In the genomic region with DNA sequence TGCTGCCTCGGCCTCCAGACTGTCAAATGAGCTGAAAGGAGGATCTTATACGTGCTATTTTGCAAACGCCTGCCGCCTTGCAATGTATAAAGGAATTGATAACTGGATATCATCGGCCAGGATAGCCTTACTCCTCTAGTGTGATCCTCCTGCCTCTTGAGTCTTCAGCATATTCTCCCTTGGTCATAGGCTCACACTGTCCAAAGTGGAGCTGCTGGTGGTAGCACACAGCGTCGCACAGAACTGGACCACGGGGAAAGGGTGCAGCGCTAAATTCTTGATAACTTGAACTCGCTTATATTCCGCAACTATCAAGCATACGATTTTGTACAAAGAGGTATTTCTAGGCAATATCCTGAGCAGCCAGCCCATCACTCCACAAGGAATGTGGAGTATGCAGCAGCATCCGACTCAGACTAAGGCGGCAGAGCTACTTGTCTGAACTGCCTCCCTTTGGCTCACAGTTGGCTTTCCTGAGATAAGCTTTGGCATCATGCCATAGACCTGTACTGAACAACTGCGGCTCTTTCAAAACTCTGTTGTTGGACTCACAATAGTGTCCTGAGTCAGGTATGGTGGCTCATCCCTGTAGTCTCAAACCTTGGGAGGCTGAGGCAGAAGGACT, we compare ENCODE assay signal across 14 mouse cellular contexts. TPM values are rescaled to one million over a fixed set of nuclear protein-coding genes. Genes with fewer than 3 reads are reported as not detected.
DNase-seq lines count a peak whose midpoint lies in the region; ATAC-seq and TF ChIP-seq lines count a peak whose summit lies in the region.
"Had no signal": no experiment of that assay in that cellular context is flagged by ENCODE, and none has a peak within 500 bp of the region (broad histone marks: within the 10 kb centered on the region; RNA-seq: fewer than 3 reads in every experiment).

No protein-coding gene starts in this region.

- no peak overlapping the region for H3K4me3 ChIP-seq in embryonic facial prominence, embryonic 12.5 days
- no peak overlapping the region for H3K4me3 ChIP-seq in embryonic facial prominence, embryonic 10.5 days
- no peak overlapping the region for H3K4me3 ChIP-seq in kidney, postnatal 0 days (replicated peaks; ENCODE audit: low read depth, low read length)
- no peak overlapping the region for H3K4me3 ChIP-seq in kidney, embryonic 15.5 days (replicated peaks)
- H3K4me3 ChIP-seq in intestine, embryonic 16.5 days (ENCODE audit: low read length): no peak overlapping the region
- no peak overlapping the region for H3K4me3 ChIP-seq in layer of hippocampus, adult 2 months
- H3K4me3 ChIP-seq: erythroblast, embryonic 14.5 days; limb, embryonic 15.5 days; stomach, embryonic 15.5 days had no signal

- peaks cover 51% of the 10 kb centered on the region for H3K4me1 ChIP-seq in embryonic facial prominence, embryonic 12.5 days
- H3K4me1 ChIP-seq in embryonic facial prominence, embryonic 10.5 days: peaks cover 64% of the 10 kb centered on the region
- 0 out of 2 replicates have a peak, but pooled peaks cover 6% of the 10 kb centered on the region for H3K4me1 ChIP-seq in kidney, postnatal 0 days (replicated peaks; ENCODE audit: insufficient read depth, low read length)
- peaks cover 23% of the 10 kb centered on the region for H3K4me1 ChIP-seq in kidney, embryonic 15.5 days
- peaks cover 28% of the 10 kb centered on the region for H3K4me1 ChIP-seq in intestine, embryonic 16.5 days (ENCODE audit: control insufficient read depth, insufficient read depth, low read length)

- H3K4me2 ChIP-seq in embryonic facial prominence, embryonic 12.5 days (replicated peaks): peak overlapping the region; percentile 18; the same call in 1 of the 2 replicates
- H3K4me2 ChIP-seq in kidney, postnatal 0 days (ENCODE audit: low read length): no peak overlapping the region
- H3K4me2 ChIP-seq in kidney, embryonic 15.5 days: no peak overlapping the region
- no peak overlapping the region for H3K4me2 ChIP-seq in intestine, embryonic 16.5 days (ENCODE audit: low read depth, low read length)
- H3K4me2 ChIP-seq: stomach, embryonic 15.5 days had no signal

- WGBS in embryonic facial prominence, embryonic 12.5 days: 80% methylated on average over 15 of the region's 15 CpGs
- WGBS in embryonic facial prominence, embryonic 10.5 days: 84% methylated on average over 15 of the region's 15 CpGs
- 75% methylated on average over 15 of the region's 15 CpGs for WGBS in kidney, postnatal 0 days
- WGBS in kidney, embryonic 15.5 days: 75% methylated on average over 15 of the region's 15 CpGs
- WGBS in intestine, embryonic 16.5 days: 71% methylated on average over 15 of the region's 15 CpGs

- no peak for TF ChIP-seq CTCF in kidney, postnatal 0 days (IDR thresholded peaks at IDR 0.05; ENCODE audit: low read depth)
- TF ChIP-seq CTCF in layer of hippocampus, adult 2 months (conservative IDR thresholded peaks at IDR 0.05): no peak

- H3K27me3 ChIP-seq in embryonic facial prominence, embryonic 12.5 days: no peaks in the 10 kb centered on the region
- H3K27me3 ChIP-seq in embryonic facial prominence, embryonic 10.5 days (replicated peaks; ENCODE audit: low read depth, poor library complexity, severe bottlenecking): no peaks in the 10 kb centered on the region
- no peaks in the 10 kb centered on the region for H3K27me3 ChIP-seq in kidney, postnatal 0 days (ENCODE audit: insufficient read depth, low read length)
- no peaks in the 10 kb centered on the region for H3K27me3 ChIP-seq in kidney, embryonic 15.5 days
- no peaks in the 10 kb centered on the region for H3K27me3 ChIP-seq in intestine, embryonic 16.5 days (replicated peaks; ENCODE audit: control insufficient read depth, insufficient read depth, low read length)
- H3K27me3 ChIP-seq: limb, embryonic 15.5 days; stomach, embryonic 15.5 days had no signal

- no peak overlapping the region for H3K9ac ChIP-seq in embryonic facial prominence, embryonic 12.5 days
- no peak overlapping the region for H3K9ac ChIP-seq in kidney, postnatal 0 days (ENCODE audit: low read depth, low read length)
- no peak overlapping the region for H3K9ac ChIP-seq in kidney, embryonic 15.5 days
- 0 out of 2 replicates have a peak overlapping the region, but pooled peaks have one; percentile 8 for H3K9ac ChIP-seq in intestine, embryonic 16.5 days (ENCODE audit: low read depth, low read length)
- H3K9ac ChIP-seq: limb, embryonic 15.5 days; stomach, embryonic 15.5 days had no signal

- H3K9me3 ChIP-seq in embryonic facial prominence, embryonic 12.5 days: 0 out of 2 replicates have a peak, but pooled peaks cover 3% of the 10 kb centered on the region
- 0 out of 2 replicates have a peak, but pooled peaks cover 2% of the 10 kb centered on the region for H3K9me3 ChIP-seq in embryonic facial prominence, embryonic 10.5 days
- no peaks in the 10 kb centered on the region for H3K9me3 ChIP-seq in kidney, postnatal 0 days (replicated peaks; ENCODE audit: low read length)
- H3K9me3 ChIP-seq in kidney, embryonic 15.5 days (replicated peaks): no peaks in the 10 kb centered on the region
- H3K9me3 ChIP-seq in intestine, embryonic 16.5 days (ENCODE audit: control insufficient read depth, low read length): no peaks in the 10 kb centered on the region; the same call in 1 of the 2 replicates
- H3K9me3 ChIP-seq: limb, embryonic 15.5 days; stomach, embryonic 15.5 days had no signal

- H3K36me3 ChIP-seq in embryonic facial prominence, embryonic 12.5 days: peaks cover 14% of the 10 kb centered on the region
- H3K36me3 ChIP-seq in embryonic facial prominence, embryonic 10.5 days (replicated peaks): peaks cover 37% of the 10 kb centered on the region
- H3K36me3 ChIP-seq in kidney, postnatal 0 days (ENCODE audit: insufficient read depth, low read length): no peaks in the 10 kb centered on the region
- H3K36me3 ChIP-seq in kidney, embryonic 15.5 days: no peaks in the 10 kb centered on the region
- peaks cover 4% of the 10 kb centered on the region; the same call in 1 of the 2 replicates for H3K36me3 ChIP-seq in intestine, embryonic 16.5 days (ENCODE audit: control insufficient read depth, insufficient read depth, low read length)
- H3K36me3 ChIP-seq: stomach, embryonic 15.5 days had no signal

- no peak; the same call in 1 of the 2 replicates for ATAC-seq in embryonic facial prominence, embryonic 12.5 days (ENCODE audit: insufficient number of reproducible peaks, insufficient read depth, low FRiP score, low TSS enrichment)
- no peak for ATAC-seq in kidney, postnatal 0 days (replicated peaks; ENCODE audit: low FRiP score, low read depth)
- no peak for ATAC-seq in kidney, embryonic 15.5 days (replicated peaks; ENCODE audit: low FRiP score)
- peak; percentile 40 for ATAC-seq in intestine, embryonic 16.5 days

- no peak for DNase-seq in embryonic facial prominence, embryonic 10.5 days (ENCODE audit: low spot score)
- peak; percentile 37 for DNase-seq in kidney, postnatal 0 days (ENCODE audit: low spot score)
- peak; percentile 37 for DNase-seq in Muller cell, postnatal 12 days (ENCODE audit: inconsistent ontology term)
- DNase-seq in adipocyte (ENCODE audit: low spot score): no peak
- DNase-seq in layer of hippocampus, adult 2 months (ENCODE audit: low spot score in 2 of 2): no peak
- DNase-seq: B cell, adult 2 months; cerebellum, postnatal 25 days; gastrocnemius, postnatal 14 days had no signal

- no peak overlapping the region for H3K27ac ChIP-seq in embryonic facial prominence, embryonic 12.5 days
- no peak overlapping the region for H3K27ac ChIP-seq in embryonic facial prominence, embryonic 10.5 days (replicated peaks)
- H3K27ac ChIP-seq in kidney, postnatal 0 days: no peak overlapping the region
- H3K27ac ChIP-seq in kidney, embryonic 15.5 days: no peak overlapping the region
- no peak overlapping the region for H3K27ac ChIP-seq in intestine, embryonic 16.5 days (ENCODE audit: low read length)
- H3K27ac ChIP-seq in layer of hippocampus, adult 2 months: no peak overlapping the region
- H3K27ac ChIP-seq: limb, embryonic 15.5 days; stomach, embryonic 15.5 days had no signal

RNA-seq across cellular contexts. Expression of gene Lpar1, which starts 18.9 kb away (rescaled TPM):
- polyA plus RNA-seq in embryonic facial prominence, embryonic 12.5 days (2016; fragmentation: Nextera tagmentation; extraction: Ambion mirVana): 194 and 195 TPM in 2 replicates
- 129 and 155 TPM in 2 replicates for polyA plus RNA-seq in embryonic facial prominence, embryonic 10.5 days (2016; fragmentation: Nextera tagmentation; extraction: Ambion mirVana)
- polyA plus RNA-seq in kidney, postnatal 0 days (2015; fragmentation: Nextera tagmentation; extraction: Ambion mirVana): 23.1 and 24.9 TPM in 2 replicates
- polyA plus RNA-seq in kidney, embryonic 15.5 days (2015; fragmentation: Nextera tagmentation; extraction: Ambion mirVana): 30.5 and 40.9 TPM in 2 replicates
- polyA plus RNA-seq in intestine, embryonic 16.5 days (2015; fragmentation: Nextera tagmentation; extraction: Ambion mirVana): 53.4 and 54.1 TPM in 2 replicates
- total RNA-seq in layer of hippocampus, adult 2 months (2021): 10 to 100 TPM; 15.2 to 17.3 TPM

Comparison
In these comparisons a context has a peak if more than half of its experiments do, and no peak if none do; other contexts are left out.
1. DNase-seq: peak in kidney, postnatal 0 days (single experiment) and Muller cell, postnatal 12 days (single experiment); none in embryonic facial prominence, embryonic 10.5 days (single experiment), adipocyte (single experiment) and layer of hippocampus, adult 2 months (0 of 2).